Mouse (Mus musculus): ENCODE data around the gene Sox4. TPM values are rescaled to one million over a fixed set of nuclear protein-coding genes. Genes with fewer than 3 reads are reported as not detected.

Sox4 gene
- total RNA-seq (2012; rRNA removed) (not detected in 2 replicates), polyA plus RNA-seq (2012; ENCODE audit: insufficient read depth in 1 of 2, insufficient read length in 2 of 2, low read depth in 1 of 2, low replicate concordance in 2 of 2, missing spikeins in 1 of 2) (not detected)

DNA sequence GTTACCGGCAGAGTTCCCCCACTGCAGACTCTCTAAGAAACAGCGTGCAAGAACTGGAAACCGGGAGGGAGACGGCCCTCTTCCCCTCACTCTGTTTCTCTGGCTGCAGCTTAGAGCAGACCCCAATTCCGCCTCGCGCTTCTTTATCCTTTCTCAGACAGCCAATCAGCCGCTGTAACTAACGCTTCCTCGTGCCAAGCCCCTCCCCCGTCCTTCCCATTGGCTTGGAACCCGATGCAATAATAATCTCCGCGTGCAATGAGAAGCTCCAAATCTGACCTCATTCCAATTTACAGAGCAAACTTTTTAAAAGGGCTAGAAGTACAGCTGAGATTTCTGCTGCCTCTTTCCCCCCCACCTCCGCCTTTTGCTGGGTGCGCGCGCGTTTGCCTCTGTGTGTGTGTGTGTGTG is at the start of gene Sox4:
Gene Sox4, minus strand, starts transcription at position 133 of the 411 bp plus-strand sequence.
- no peaks in the 10 kb centered on the region for H3K4me1 ChIP-seq (ENCODE audit: control insufficient read depth in 1 of 2, insufficient read depth in 2 of 2, low read length in 2 of 2)
- TF ChIP-seq TCF12 (IDR thresholded peaks at IDR 0.05; ENCODE audit: low read depth, low read length) (no peak), ZNF384 (IDR thresholded peaks at IDR 0.05; ENCODE audit: low read depth, low read length) (no peak)
- H3K79me2 ChIP-seq (ENCODE audit: control insufficient read depth, insufficient read depth, low read length, poor library complexity), result no peaks in the 10 kb centered on the region
- H3K4me3 ChIP-seq (ENCODE audit: control insufficient read depth in 1 of 2, insufficient read depth in 1 of 2, low read depth in 2 of 2, low read length in 2 of 2), result no peak within 1 kb of the TSS
- DNase-seq (ENCODE audit: low read depth, low spot score), result no peak
- no peaks in the 10 kb centered on the region for H3K27me3 ChIP-seq (ENCODE audit: control insufficient read depth in 1 of 2, insufficient read depth in 2 of 2, low read length in 2 of 2)
- H3K9me3 ChIP-seq (replicated peaks; ENCODE audit: insufficient read depth, low read length), result no peaks in the 10 kb centered on the region
- H3K36me3 ChIP-seq (ENCODE audit: control insufficient read depth in 1 of 2, insufficient read depth in 2 of 2, low read length in 2 of 2), result no peaks in the 10 kb centered on the region
- no peak within 1 kb of the TSS for H3K27ac ChIP-seq (ENCODE audit: control insufficient read depth, low read depth, low read length)
- H3K9ac ChIP-seq (ENCODE audit: control insufficient read depth, low read depth, low read length, poor library complexity, severe bottlenecking), result no peak within 1 kb of the TSS

DNA sequence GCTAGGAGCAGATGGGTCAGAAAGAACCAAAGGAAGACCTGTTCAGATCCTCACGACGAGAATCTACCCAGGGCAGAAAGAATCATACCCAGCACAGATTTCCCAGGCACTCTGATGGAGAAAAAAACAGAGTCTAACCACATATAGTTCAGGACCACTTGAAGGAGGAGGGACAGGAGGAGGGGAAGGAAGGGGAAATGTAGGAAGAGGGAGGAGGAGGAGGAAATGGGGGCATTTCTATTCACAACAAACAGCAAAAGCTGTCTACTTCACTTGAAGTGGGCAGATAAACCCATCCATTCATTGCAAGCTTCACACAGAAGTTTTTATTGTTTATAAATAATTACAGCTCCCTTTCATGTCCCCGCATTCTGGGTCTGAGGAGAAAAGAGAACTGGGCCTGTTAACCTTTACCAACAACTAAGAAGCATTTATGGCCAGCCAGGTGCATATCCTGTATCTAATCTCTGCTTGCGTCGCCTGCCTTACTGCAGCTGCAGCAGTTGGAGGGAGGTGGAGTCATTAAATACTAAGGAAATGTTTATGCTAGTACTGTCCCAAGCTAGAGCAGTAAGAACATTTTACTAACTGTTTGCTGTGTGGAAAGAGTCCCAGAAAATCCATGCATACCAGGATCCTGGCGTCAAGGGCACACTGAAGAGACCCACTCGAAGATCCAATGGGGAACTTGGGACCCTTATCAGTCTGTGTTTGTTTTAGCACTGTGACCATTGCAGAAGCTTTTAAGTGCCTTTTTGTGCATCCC is 38.6 kb upstream of the Sox4 start:
- Histone ChIP-seq H3K4me1 (ENCODE audit: control insufficient read depth in 1 of 2, insufficient read depth in 2 of 2, low read length in 2 of 2) (no peaks in the 10 kb centered on the region), H3K79me2 (ENCODE audit: control insufficient read depth, insufficient read depth, low read length, poor library complexity) (no peaks in the 10 kb centered on the region), H3K9me3 (replicated peaks; ENCODE audit: insufficient read depth, low read length) (no peaks in the 10 kb centered on the region), H3K36me3 (ENCODE audit: control insufficient read depth in 1 of 2, insufficient read depth in 2 of 2, low read length in 2 of 2) (no peaks in the 10 kb centered on the region), H3K4me3 (ENCODE audit: control insufficient read depth in 1 of 2, insufficient read depth in 1 of 2, low read depth in 2 of 2, low read length in 2 of 2) (no peak overlapping the region), H3K27ac (ENCODE audit: control insufficient read depth, low read depth, low read length) (no peak overlapping the region), H3K27me3 (ENCODE audit: control insufficient read depth in 1 of 2, insufficient read depth in 2 of 2, low read length in 2 of 2) (no peaks in the 10 kb centered on the region), H3K9ac (ENCODE audit: control insufficient read depth, low read depth, low read length, poor library complexity, severe bottlenecking) (no peak overlapping the region)
- no peak for TF ChIP-seq POLR2AphosphoS5 (IDR thresholded peaks at IDR 0.05; ENCODE audit: borderline replicate concordance, low read depth, low read length)
- no peak for TF ChIP-seq MXI1 (IDR thresholded peaks at IDR 0.05; ENCODE audit: low read depth, low read length)
- TF ChIP-seq TAL1 (IDR thresholded peaks at IDR 0.05; ENCODE audit: low read length), result no peak
- TF ChIP-seq ELF1 (IDR thresholded peaks at IDR 0.05; ENCODE audit: low read depth, low read length), result no peak
- no peak for TF ChIP-seq E2F4 (IDR thresholded peaks at IDR 0.05; ENCODE audit: borderline replicate concordance, low read depth, low read length)
- no peak for TF ChIP-seq KAT2A (conservative IDR thresholded peaks at IDR 0.05; ENCODE audit: low read depth, low read length)
- no peak for TF ChIP-seq USF2 (IDR thresholded peaks at IDR 0.05; ENCODE audit: borderline replicate concordance in 1 of 2, insufficient read depth in 1 of 2, low read depth in 1 of 2, low read length in 2 of 2)
- no peak for TF ChIP-seq SMC3 (IDR thresholded peaks at IDR 0.05; ENCODE audit: low read depth, low read length)
- no peak for TF ChIP-seq CHD2 (IDR thresholded peaks at IDR 0.05; ENCODE audit: low read length)
- TF ChIP-seq MAX (IDR thresholded peaks at IDR 0.05; ENCODE audit: low read length), result no peak
- no peak for TF ChIP-seq TCF12 (IDR thresholded peaks at IDR 0.05; ENCODE audit: low read depth, low read length)
- TF ChIP-seq BHLHE40 (IDR thresholded peaks at IDR 0.05; ENCODE audit: borderline replicate concordance, low read depth, low read length), result no peak
- TF ChIP-seq POLR2A (IDR thresholded peaks at IDR 0.05; ENCODE audit: control insufficient read depth in 1 of 2, insufficient read depth in 1 of 2, low read depth in 1 of 2, low read length in 2 of 2, poor library complexity in 1 of 2), result no peak
- TF ChIP-seq CTCF (IDR thresholded peaks at IDR 0.05 in 2 of 3, conservative IDR thresholded peaks at IDR 0.05 in 1 of 3; ENCODE audit: control insufficient read depth in 1 of 3, insufficient read depth in 1 of 3, low read depth in 2 of 3, low read length in 3 of 3, poor library complexity in 1 of 3, severe bottlenecking in 1 of 3), result no peak
- no peak for DNase-seq (ENCODE audit: low read depth, low spot score)
